Mouse (Mus musculus): ENCODE results near the gene Psmd3. TPM values are rescaled to one million over a fixed set of nuclear protein-coding genes. Genes with fewer than 3 reads are reported as not detected.
"Not testable (repeated sequence)": the region's sequence is repeated elsewhere in the genome, so short reads cannot be mapped to it uniquely, and the experiment has no call there.

The Psmd3 gene
- polyA plus RNA-seq, 1 experiment from 2014 or later, result 281 TPM

DNA sequence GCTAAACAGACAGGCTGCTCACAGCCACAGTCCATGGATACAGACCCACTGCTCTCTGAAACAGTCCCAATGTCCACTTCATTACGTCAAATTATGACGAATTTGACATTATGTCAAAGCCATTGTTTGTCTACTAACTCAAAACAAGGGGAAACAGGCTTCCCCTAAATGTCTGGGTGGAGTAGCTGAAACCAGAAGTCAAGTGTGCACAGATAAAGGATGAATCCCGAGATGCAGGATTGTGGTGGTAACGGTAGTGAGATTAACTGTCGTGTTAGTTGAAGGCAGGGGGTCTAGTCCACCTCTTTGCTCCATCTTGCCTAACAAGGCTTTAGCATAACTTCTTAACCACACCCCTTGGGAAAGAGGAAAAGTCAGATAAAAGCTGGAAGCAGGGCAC, 9.9 kb upstream of the Psmd3 start:
- Histone ChIP-seq H3K4me3 (no peak overlapping the region), H3K9me3 (no peaks in the 10 kb centered on the region), H3K27ac (no peak overlapping the region), H3K36me3 (no peaks in the 10 kb centered on the region), H3K27me3 (ENCODE audit: insufficient read depth, poor library complexity, severe bottlenecking) (peaks cover 33% of the 10 kb centered on the region), H3K4me1 (replicated peaks) (peaks cover 5% of the 10 kb centered on the region)
- DNase-seq (ENCODE audit: low spot score), result no peak
- WGBS, result 87% methylated on average over 5 of the region's 5 CpGs

DNA sequence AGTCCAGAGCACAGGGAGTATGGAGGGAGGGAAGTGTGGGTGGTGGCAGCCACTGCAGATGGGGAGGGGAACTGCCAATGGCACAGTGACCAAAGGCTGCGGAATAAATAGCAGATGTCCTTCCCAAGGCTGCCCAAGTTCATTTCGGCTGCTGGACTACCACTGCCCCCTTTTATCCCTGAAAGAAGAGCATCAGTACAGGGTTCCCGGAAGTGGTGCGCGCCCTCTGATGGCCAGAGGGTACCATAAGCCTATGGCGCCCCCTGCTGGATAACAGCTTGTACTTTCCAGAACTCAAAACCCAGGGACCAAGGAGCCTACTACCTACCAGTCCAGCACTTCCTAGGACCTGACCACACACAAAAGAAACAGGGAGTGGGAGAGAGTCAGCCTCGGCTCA, 9.2 kb upstream of the Psmd3 start:
- WGBS, result 12% methylated on average over 7 of the region's 7 CpGs
- not testable (repeated sequence) for H3K9me3 ChIP-seq; H3K4me3 ChIP-seq; H3K27ac ChIP-seq; H3K4me1 ChIP-seq (replicated peaks); H3K36me3 ChIP-seq
- peak; percentile 70 for DNase-seq (ENCODE audit: low spot score)
- H3K27me3 ChIP-seq (ENCODE audit: insufficient read depth, poor library complexity, severe bottlenecking), result peaks cover 27% of the 10 kb centered on the region

DNA sequence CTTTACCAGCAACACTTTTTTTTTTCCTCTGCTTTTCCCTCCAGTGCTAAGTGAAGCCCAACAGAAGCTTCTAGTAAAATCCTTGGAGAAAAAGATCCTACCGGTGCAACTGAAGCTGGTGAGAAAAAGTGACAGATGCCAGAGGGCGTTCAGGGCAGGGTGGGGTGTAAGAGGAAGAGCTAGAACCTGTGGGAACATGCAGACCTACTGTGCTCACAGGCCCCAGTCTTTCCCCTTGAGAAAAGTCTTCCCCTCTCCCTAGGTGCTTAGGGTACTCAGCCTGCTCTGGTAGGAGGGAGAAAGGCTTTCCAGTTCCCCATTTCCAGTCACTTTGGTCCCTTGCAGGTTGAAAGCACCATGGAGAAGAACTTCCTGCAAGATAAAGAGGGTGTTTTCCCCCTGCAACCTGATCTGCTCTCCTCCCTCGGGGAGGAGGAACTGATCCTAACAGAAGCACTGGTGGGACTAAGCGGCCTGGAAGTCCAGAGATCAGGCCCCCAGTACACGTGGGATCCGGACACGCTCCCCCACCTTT, 6.5 kb upstream of the Psmd3 start:
- no peak for DNase-seq (ENCODE audit: low spot score)
- H3K27me3 ChIP-seq (ENCODE audit: insufficient read depth, poor library complexity, severe bottlenecking), result peaks cover 11% of the 10 kb centered on the region; the same call in 1 of the 2 replicates
- no peaks in the 10 kb centered on the region for H3K36me3 ChIP-seq
- H3K4me3 ChIP-seq, result no peak overlapping the region
- H3K27ac ChIP-seq, result no peak overlapping the region
- H3K9me3 ChIP-seq, result no peaks in the 10 kb centered on the region
- 47% methylated on average over 7 of the region's 7 CpGs for WGBS
- H3K4me1 ChIP-seq (replicated peaks), result peaks cover 5% of the 10 kb centered on the region; the same call in 1 of the 2 replicates

GRCm38 (mm10) chr11:98680023-98680422, 2.3 kb upstream of the Psmd3 start:
- 92% methylated on average over 1 of the region's 1 CpGs for WGBS
- Histone ChIP-seq H3K36me3 (peaks cover 7% of the 10 kb centered on the region; the same call in 1 of the 2 replicates), H3K4me1 (replicated peaks) (peaks cover 27% of the 10 kb centered on the region), H3K4me3 (no peak overlapping the region), H3K27me3 (ENCODE audit: insufficient read depth, poor library complexity, severe bottlenecking) (no peaks in the 10 kb centered on the region), H3K27ac (no peak overlapping the region), H3K9me3 (no peaks in the 10 kb centered on the region)
- no peak for DNase-seq (ENCODE audit: low spot score)

DNA sequence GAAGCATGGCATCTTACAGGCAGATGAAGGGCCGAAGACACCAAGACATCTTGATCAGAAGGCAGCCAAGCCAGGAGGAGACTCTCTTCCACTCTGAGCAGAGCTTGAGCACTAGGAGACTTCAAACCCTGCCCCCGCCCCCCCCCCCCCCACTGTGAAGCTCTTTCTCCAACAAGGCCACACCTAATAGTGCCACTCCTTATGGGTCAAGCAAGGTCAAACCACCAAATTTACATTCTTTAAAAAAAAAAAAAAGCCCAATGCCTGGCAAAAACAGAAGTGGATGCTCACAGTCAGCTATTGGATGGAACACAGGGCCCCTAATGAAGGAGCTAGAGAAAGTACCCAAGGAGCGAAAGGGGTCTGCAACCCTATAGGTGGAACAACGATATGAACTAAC, 1.8 kb upstream of the Psmd3 start:
- WGBS, result 87% methylated on average over 4 of the region's 4 CpGs
- not testable (repeated sequence) for H3K9me3 ChIP-seq; H3K4me3 ChIP-seq; DNase-seq (ENCODE audit: low spot score); H3K27ac ChIP-seq; H3K27me3 ChIP-seq (ENCODE audit: insufficient read depth, poor library complexity, severe bottlenecking)
- H3K36me3 ChIP-seq, result peaks cover 13% of the 10 kb centered on the region
- peaks cover 27% of the 10 kb centered on the region for H3K4me1 ChIP-seq (replicated peaks)

- WGBS, result 87% methylated on average over 4 of the region's 4 CpGs
- Histone ChIP-seq H3K4me3 (no peak overlapping the region), H3K4me1 (replicated peaks) (peaks cover 23% of the 10 kb centered on the region), H3K27me3 (ENCODE audit: insufficient read depth, poor library complexity, severe bottlenecking) (no peaks in the 10 kb centered on the region), H3K36me3 (peaks cover 19% of the 10 kb centered on the region), H3K9me3 (no peaks in the 10 kb centered on the region), H3K27ac (peak overlapping the region; percentile 94; the same call in 1 of the 2 replicates)
- no peak for DNase-seq (ENCODE audit: low spot score)
These were observed 1.2 kb upstream of the Psmd3 start for GRCm38 (mm10) chr11:98681186-98681585.

DNA sequence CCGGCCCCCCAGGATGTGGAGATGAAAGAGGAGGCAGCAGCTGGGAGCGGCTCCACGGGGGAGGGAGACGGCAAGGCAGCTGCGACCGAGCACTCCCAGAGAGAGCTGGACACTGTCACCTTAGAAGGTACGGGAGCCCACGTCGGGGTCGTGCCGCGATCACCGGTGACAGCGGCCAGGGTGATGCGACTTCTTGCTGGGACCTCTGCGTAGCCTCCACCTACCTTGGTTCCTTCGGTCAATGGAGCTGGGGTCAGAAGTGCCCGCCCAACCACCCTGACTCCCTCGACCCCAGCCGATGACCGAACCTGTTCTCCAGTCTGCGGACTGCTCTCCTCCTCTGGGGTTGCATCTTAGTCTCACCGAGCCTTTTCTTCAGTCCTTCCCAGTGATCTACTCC, 457 bp downstream of the Psmd3 start:
- Histone ChIP-seq H3K27ac (peak overlapping the region; percentile 94), H3K4me3 (peak overlapping the region; percentile 93), H3K9me3 (no peaks in the 10 kb centered on the region), H3K36me3 (peaks cover 35% of the 10 kb centered on the region), H3K27me3 (ENCODE audit: insufficient read depth, poor library complexity, severe bottlenecking) (no peaks in the 10 kb centered on the region), H3K4me1 (replicated peaks) (peaks cover 22% of the 10 kb centered on the region)
- no peak for DNase-seq (ENCODE audit: low spot score)
- under 1% methylated on average over 23 of the region's 23 CpGs for WGBS

GRCm38 (mm10) chr11:98685642-98686041, 3.3 kb downstream of the Psmd3 start:
- Histone ChIP-seq H3K27ac (no peak overlapping the region), H3K4me3 (no peak overlapping the region), H3K9me3 (no peaks in the 10 kb centered on the region), H3K36me3 (peaks cover 61% of the 10 kb centered on the region), H3K27me3 (ENCODE audit: insufficient read depth, poor library complexity, severe bottlenecking) (no peaks in the 10 kb centered on the region), H3K4me1 (replicated peaks) (peaks cover 22% of the 10 kb centered on the region)
- DNase-seq (ENCODE audit: low spot score), result no peak
- WGBS, result 94% methylated on average over 9 of the region's 9 CpGs

- no peak for DNase-seq (ENCODE audit: low spot score)
- Histone ChIP-seq H3K27ac (no peak overlapping the region), H3K36me3 (peaks cover 74% of the 10 kb centered on the region), H3K4me3 (no peak overlapping the region), H3K9me3 (no peaks in the 10 kb centered on the region), H3K4me1 (replicated peaks) (peaks cover 16% of the 10 kb centered on the region), H3K27me3 (ENCODE audit: insufficient read depth, poor library complexity, severe bottlenecking) (no peaks in the 10 kb centered on the region)
- 92% methylated on average over 4 of the region's 4 CpGs for WGBS
These were observed 4.6 kb downstream of the Psmd3 start for GRCm38 (mm10) chr11:98686976-98687375.

DNA sequence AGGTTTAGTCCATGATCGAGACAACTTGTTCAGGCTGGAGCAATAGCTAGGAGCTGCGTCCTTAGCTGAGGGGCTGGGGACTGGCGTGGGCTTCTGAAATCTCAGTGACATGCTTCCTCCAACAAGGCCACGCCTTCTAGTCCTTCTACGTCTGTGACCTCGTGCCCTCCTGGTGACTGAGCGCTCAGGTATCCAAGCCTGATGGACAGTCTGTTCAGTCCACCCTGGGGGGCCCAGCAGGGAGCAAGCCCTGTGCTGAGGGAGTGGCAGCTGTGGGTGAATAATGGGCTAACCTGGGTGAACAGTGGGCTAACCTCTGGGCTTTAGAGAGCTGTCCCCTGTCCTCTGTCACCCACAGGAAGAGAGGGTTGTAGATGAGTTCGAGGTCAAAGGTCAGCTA, 5.7 kb downstream of the Psmd3 start:
- Histone ChIP-seq H3K27me3 (ENCODE audit: insufficient read depth, poor library complexity, severe bottlenecking) (no peaks in the 10 kb centered on the region), H3K36me3 (peaks cover 84% of the 10 kb centered on the region), H3K27ac (no peak overlapping the region), H3K9me3 (no peaks in the 10 kb centered on the region), H3K4me1 (replicated peaks) (peaks cover 16% of the 10 kb centered on the region), H3K4me3 (no peak overlapping the region)
- WGBS, result 86% methylated on average over 8 of the region's 8 CpGs
- no peak for DNase-seq (ENCODE audit: low spot score)

- DNase-seq (ENCODE audit: low spot score), result no peak
- no peaks in the 10 kb centered on the region for H3K9me3 ChIP-seq
- H3K36me3 ChIP-seq, result peaks cover 90% of the 10 kb centered on the region
- no peak overlapping the region for H3K4me3 ChIP-seq
- H3K27ac ChIP-seq, result no peak overlapping the region
- 82% methylated on average over 13 of the region's 13 CpGs for WGBS
- no peaks in the 10 kb centered on the region for H3K27me3 ChIP-seq (ENCODE audit: insufficient read depth, poor library complexity, severe bottlenecking)
- H3K4me1 ChIP-seq (replicated peaks), result 0 out of 2 replicates have a peak, but pooled peaks cover under 1% of the 10 kb centered on the region
These were observed 10.8 kb downstream of the Psmd3 start for GRCm38 (mm10) chr11:98693201-98693600.

DNA sequence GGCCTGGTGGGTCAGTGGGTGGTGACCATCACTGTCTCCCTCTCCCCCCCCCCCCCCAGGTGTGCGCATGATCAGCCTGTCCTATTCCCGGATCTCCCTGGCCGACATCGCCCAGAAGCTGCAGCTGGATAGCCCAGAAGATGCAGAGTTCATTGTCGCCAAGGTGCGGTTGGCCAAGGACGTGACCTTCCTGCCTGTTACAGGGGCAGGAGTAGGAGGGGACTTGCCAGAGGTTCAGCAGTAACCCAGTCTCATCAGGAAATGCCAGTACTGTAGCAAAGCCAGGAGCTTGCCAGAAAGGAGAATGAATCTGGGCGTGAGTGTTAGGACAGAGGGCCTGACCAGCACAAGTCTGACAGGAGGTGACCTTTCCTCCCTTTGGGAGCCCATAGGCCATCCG, 11.4 kb downstream of the Psmd3 start:
- Histone ChIP-seq H3K4me1 (replicated peaks) (0 out of 2 replicates have a peak, but pooled peaks cover 5% of the 10 kb centered on the region), H3K4me3 (no peak overlapping the region), H3K9me3 (no peaks in the 10 kb centered on the region), H3K36me3 (peaks cover 85% of the 10 kb centered on the region), H3K27me3 (ENCODE audit: insufficient read depth, poor library complexity, severe bottlenecking) (no peaks in the 10 kb centered on the region), H3K27ac (no peak overlapping the region)
- 91% methylated on average over 9 of the region's 9 CpGs for WGBS
- no peak for DNase-seq (ENCODE audit: low spot score)

DNA sequence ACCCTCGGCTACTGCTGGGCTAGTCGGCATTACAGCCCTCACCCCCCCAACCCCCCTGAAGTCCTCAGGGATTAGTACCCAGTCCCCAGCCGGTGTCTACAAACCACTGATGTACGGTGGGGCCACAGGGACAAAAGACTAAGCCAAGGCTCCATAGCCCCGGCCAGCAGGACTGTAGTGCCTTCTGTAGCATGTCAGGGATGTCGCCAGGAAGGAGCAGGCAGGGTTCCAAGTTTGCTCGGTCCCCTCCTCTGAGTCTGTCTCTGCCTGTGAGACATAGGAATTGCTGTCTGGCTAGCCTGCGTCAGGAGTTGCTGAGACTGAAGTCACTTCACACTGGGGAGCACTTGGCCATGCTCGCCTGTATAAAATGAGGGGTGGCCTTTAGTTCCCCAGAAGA, 11.9 kb downstream of the Psmd3 start:
- Histone ChIP-seq H3K9me3 (no peaks in the 10 kb centered on the region), H3K27ac (no peak overlapping the region), H3K4me1 (replicated peaks) (0 out of 2 replicates have a peak, but pooled peaks cover 5% of the 10 kb centered on the region), H3K4me3 (no peak overlapping the region), H3K27me3 (ENCODE audit: insufficient read depth, poor library complexity, severe bottlenecking) (no peaks in the 10 kb centered on the region), H3K36me3 (peaks cover 82% of the 10 kb centered on the region)
- DNase-seq (ENCODE audit: low spot score), result no peak
- WGBS, result 86% methylated on average over 9 of the region's 9 CpGs

DNA sequence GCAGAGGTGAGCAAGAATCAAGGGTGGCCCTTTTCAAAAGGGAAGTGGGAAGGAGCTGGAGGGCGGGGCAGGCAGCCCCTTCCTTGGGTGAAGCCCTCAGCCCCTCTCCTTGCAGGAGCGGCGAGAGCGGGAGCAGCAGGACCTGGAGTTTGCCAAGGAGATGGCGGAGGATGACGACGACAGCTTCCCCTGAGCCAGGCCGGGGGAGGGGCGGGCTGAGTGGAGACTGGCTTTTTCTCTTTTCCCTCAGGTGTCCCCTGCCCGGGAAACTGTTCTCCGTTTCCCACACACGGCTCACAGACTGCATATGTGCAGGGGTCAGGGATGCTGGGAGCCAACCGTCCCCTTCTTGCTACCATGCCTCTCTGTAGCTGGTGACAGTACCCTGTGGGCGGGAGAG, 13.1 kb downstream of the Psmd3 start:
- no peaks in the 10 kb centered on the region for H3K9me3 ChIP-seq
- WGBS, result 75% methylated on average over 14 of the region's 14 CpGs
- DNase-seq (ENCODE audit: low spot score), result no peak
- no peak overlapping the region for H3K4me3 ChIP-seq
- H3K27ac ChIP-seq, result 0 out of 2 replicates have a peak overlapping the region, but pooled peaks have one; percentile 31
- H3K4me1 ChIP-seq (replicated peaks), result 0 out of 2 replicates have a peak, but pooled peaks cover 5% of the 10 kb centered on the region
- H3K36me3 ChIP-seq, result peaks cover 71% of the 10 kb centered on the region
- no peaks in the 10 kb centered on the region for H3K27me3 ChIP-seq (ENCODE audit: insufficient read depth, poor library complexity, severe bottlenecking)

Measured in hindbrain, embryonic 10.5 days (tissue).